Mouse (Mus musculus): ENCODE data around the gene Lrfn1.

DNA sequence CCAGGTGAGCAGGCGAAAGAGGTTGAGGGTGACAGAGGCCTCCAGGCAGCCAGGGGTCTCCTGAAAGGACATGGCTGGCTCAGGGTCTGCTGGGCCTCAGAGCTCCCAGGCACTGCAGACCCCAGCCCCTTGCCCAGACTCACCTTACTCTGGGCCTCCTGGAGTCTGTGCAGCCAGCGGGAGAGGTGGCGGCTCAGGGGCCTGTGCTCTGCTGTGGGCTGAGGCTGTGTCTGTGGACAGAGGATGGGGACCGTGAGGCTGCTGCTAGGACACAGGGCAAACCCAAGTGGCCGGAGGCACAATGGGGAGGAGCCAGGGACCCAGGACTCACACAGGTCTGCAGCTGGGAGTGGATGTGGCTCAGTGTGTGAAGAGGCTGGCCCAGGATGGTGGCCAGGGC, 25.6 kb downstream of the Lrfn1 start:
- TF ChIP-seq TAL1 (IDR thresholded peaks at IDR 0.05; ENCODE audit: low read length) (no peak), GATA1 (IDR thresholded peaks at IDR 0.05; ENCODE audit: low read length) (no peak)
